Comparison of ENCODE assay signal across 22 mouse cellular contexts in the genomic region with DNA sequence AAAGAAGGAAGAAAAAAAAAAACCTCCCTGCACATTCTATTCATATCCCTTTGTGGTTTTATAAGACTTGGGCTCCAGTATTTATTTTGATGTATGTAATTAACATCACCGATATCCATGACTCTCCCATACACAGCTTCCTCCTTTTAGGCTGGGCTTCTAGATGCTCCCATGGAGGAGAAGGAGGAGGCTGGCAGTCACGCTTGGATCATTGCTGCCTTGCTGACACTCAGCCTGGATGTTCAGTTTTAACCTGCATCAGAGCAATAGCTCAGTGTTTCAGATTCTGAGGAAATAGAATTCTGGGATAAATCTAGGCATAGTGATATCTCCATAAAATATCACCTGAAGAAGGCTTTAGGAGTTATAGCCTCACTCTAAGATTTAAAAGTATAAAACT.
"Had no signal": no experiment of that assay in that cellular context is flagged by ENCODE, and none has a peak within 500 bp of the region (broad histone marks: within the 10 kb centered on the region; RNA-seq: fewer than 3 reads in every experiment).

No protein-coding gene starts in this region.

- H3K4me3 ChIP-seq: gastrocnemius, adult 2 months; heart, embryonic 10.5 days; heart, embryonic 12.5 days; hindbrain, embryonic 10.5 days; hindbrain, embryonic 12.5 days; kidney, embryonic 15.5 days; left cerebral cortex, adult 2 months; limb, embryonic 10.5 days; limb, embryonic 12.5 days; liver, embryonic 13.5 days; liver, embryonic 15.5 days had no signal

- DNase-seq: gastrocnemius, adult 2 months; gastrocnemius, postnatal 10 days; gastrocnemius, postnatal 25 days; heart, postnatal 10 days; heart, postnatal 4 days; kidney, adult 18-20 months; kidney, adult 9 months; kidney, postnatal 14 days; kidney, postnatal 4 days; layer of hippocampus, adult 9-11 months; liver; liver, embryonic 13.5 days had no signal

- H3K27me3 ChIP-seq: heart, embryonic 12.5 days; hindbrain, embryonic 12.5 days; kidney, embryonic 15.5 days; limb, embryonic 12.5 days; liver, embryonic 13.5 days; liver, embryonic 15.5 days had no signal

- H3K36me3 ChIP-seq: heart, embryonic 10.5 days; heart, embryonic 12.5 days; hindbrain, embryonic 10.5 days; hindbrain, embryonic 12.5 days; kidney, embryonic 15.5 days; limb, embryonic 10.5 days; limb, embryonic 12.5 days; liver, embryonic 13.5 days; liver, embryonic 15.5 days had no signal

- H3K27ac ChIP-seq: gastrocnemius, adult 2 months; heart, embryonic 10.5 days; hindbrain, embryonic 10.5 days; hindbrain, embryonic 12.5 days; hindbrain, embryonic 14.5 days; limb, embryonic 10.5 days; limb, embryonic 12.5 days; liver, embryonic 13.5 days; liver, embryonic 15.5 days had no signal
